Mouse (Mus musculus): ENCODE results near the gene Slc39a13. TPM values are rescaled to one million over a fixed set of nuclear protein-coding genes. Genes with fewer than 3 reads are reported as not detected.

Slc39a13 gene
- polyA plus RNA-seq, 1 experiment from 2014 or later, result 148 TPM

DNA sequence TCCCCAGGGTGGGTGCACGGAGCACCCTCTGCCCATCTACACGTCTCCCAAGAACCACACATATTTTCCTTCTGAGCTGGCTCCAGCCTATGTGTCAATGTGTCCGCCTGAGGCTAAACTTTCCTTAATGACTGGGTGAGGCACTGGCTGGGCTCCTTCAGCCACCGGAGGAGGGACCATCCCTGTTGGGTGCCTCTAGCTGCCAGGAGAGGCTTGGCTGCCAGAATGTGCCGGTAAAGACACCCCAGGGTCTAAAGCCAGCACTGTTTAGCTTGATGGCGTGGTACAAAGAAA, 1.4 kb downstream of the Slc39a13 start:
- ATAC-seq (peak; percentile 28), DNase-seq (ENCODE audit: low read depth, low spot score) (no peak)
- ChIA-PET POLR2A (interaction anchor here (0.9 to 2.0 kb wide), 3 partner anchors 9 to 203 kb away, joined by 3 to 11 read pairs (median 3); no protein-coding TSS in a partner anchor), CTCF (interaction anchor here (1.6 to 2.9 kb wide), 2 partner anchors 27 to 202 kb away, joined by 3 to 10 read pairs; no protein-coding TSS in a partner anchor)
- TF ChIP-seq CTCF (IDR thresholded peaks at IDR 0.05), result no peak
- no peaks in the 10 kb centered on the region for H3K27me3 ChIP-seq
- in situ Hi-C loops (cut with MboI; ENCODE audit: low pct_unique_long_range_greater_than_20kb), result no loop called here

DNA sequence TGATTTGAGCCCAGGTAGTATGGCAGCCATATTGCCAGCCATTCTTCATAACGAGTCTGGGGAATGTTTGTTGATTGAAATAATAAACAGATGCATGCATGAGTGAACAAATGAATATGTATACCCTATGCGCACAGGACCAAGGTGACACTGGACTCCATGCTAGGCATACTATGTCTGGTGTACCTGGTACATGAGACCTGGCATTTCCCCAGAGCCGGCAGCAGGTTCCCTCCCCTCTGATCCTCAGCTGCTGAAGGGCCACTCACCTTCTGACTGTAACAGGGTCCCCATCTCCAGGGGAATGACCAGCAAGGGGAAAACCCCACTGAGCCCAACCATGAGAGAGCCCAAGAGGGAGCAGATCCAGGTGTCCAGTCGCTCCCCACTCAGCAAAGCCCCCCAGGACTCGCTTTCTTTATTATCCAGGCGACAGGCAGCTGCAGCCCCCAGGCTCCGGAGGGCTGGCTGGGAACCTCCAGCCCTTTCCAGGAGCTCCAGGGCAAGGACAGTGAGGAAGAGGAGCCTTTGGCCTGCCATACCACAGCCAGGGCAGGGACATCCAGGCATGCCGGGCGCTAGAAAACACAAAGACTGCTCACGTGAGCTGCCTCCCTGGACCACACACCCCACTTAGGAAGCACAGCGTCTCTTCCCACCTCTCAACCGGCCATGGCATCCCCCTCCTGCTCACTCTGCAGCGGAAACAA, 1.9 kb downstream of the Slc39a13 start:
- ChIA-PET CTCF (interaction anchor here (1.6 to 2.9 kb wide), 2 partner anchors 27 to 202 kb away, joined by 3 to 10 read pairs; no protein-coding TSS in a partner anchor), POLR2A (interaction anchor here (0.6 to 2.0 kb wide), 4 partner anchors 8 to 202 kb away, joined by 3 to 11 read pairs (median 3); no protein-coding TSS in a partner anchor)
- DNase-seq (ENCODE audit: low read depth, low spot score) (no peak), ATAC-seq (no peak)
- no peaks in the 10 kb centered on the region for H3K27me3 ChIP-seq
- in situ Hi-C loops (cut with MboI; ENCODE audit: low pct_unique_long_range_greater_than_20kb), result no loop called here
- no peak for TF ChIP-seq CTCF (IDR thresholded peaks at IDR 0.05)

DNA sequence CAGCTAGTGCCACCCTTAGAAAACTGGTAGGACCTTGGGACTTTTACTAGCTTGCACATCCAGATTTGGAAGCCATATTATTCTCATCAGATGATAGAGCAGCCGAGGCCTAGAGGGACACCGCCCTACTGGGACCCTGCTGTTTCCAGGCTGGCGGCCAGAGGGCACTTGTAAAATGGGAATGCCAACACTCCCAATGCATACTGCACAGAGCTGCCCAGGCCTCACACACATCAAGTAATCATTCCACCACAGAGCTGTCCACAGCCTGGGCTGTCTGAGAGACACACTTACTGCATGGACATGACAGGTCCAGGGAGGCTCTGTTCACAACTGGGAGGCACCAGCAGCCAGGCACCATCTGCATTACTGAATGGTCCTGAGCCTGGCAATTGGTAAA, 3.8 kb downstream of the Slc39a13 start:
- TF ChIP-seq CTCF (IDR thresholded peaks at IDR 0.05), result no peak
- POLR2A ChIA-PET, result no interaction called here
- CTCF ChIA-PET, result interaction anchor here (1.0 to 1.8 kb wide), 4 partner anchors 9 to 200 kb away, joined by 3 to 5 read pairs (median 4); no protein-coding TSS in a partner anchor
- H3K27me3 ChIP-seq, result no peaks in the 10 kb centered on the region
- in situ Hi-C loops (cut with MboI; ENCODE audit: low pct_unique_long_range_greater_than_20kb), result no loop called here
- ATAC-seq (no peak), DNase-seq (ENCODE audit: low read depth, low spot score) (no peak)

DNA sequence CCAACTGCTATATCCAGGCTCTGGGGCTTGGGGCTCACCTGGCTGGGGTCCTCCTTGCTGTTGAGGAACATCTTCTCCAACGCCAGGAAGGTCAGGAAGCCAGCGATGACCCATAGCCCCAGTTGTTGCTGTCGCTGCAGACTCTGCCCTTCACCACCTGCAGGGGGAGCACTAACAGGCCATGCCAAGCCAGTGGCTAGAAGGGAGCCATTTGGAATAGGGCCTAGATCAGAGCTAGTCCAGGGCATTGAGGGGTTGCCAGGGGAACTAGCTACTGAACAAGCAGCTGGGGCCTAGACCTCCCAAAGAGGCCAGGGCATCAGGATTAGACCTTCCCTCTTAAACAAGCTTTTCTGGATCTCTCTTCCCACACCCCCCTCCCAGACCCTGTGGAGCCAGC, 4.7 kb downstream of the Slc39a13 start:
- no peak for TF ChIP-seq CTCF (IDR thresholded peaks at IDR 0.05)
- H3K27me3 ChIP-seq, result no peaks in the 10 kb centered on the region
- in situ Hi-C loops (cut with MboI; ENCODE audit: low pct_unique_long_range_greater_than_20kb), result no loop called here
- ChIA-PET POLR2A (interaction anchor here (0.6 kb wide), 1 partner anchor 38 kb away, joined by 7 read pairs; no protein-coding TSS in a partner anchor), CTCF (interaction anchor here (0.8 to 1.8 kb wide), 5 partner anchors 8 to 199 kb away, joined by 3 to 5 read pairs (median 4); partner anchors contain the start of gene Mybpc3)
- ATAC-seq, result no peak
- DNase-seq (ENCODE audit: low read depth, low spot score), result no peak

DNA sequence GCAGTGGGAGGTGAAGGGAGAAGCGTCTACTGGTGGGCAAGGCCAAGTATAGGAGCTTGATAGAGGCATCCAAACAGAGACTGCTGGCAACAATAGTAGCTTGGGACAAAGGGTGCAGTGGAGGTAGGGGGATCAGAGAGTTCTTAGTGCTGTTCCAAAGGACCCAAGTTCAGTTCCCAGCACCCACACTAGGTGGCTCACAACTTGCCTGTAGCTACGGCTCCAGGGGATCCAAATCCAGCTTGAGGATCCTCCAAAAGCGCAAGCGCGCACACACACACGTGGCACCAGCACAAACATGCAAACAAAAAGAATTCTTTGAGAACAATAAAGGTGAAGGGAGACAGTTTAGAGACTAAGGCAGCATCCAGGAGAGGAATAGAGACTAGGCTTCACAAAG, 6.0 kb downstream of the Slc39a13 start:
- ATAC-seq (no peak), DNase-seq (ENCODE audit: low read depth, low spot score) (no peak)
- no peak for TF ChIP-seq CTCF (IDR thresholded peaks at IDR 0.05)
- no peaks in the 10 kb centered on the region for H3K27me3 ChIP-seq
- POLR2A ChIA-PET, result interaction anchor here (0.9 to 1.4 kb wide), 2 partner anchors 10 to 159 kb away, joined by 3 read pairs; partner anchors contain the start of gene Psmc3
- in situ Hi-C loops (cut with MboI; ENCODE audit: low pct_unique_long_range_greater_than_20kb), result loop anchor here (5.0 kb wide), 1 partner anchor 202 kb away; no protein-coding TSS in a partner anchor
- CTCF ChIA-PET, result interaction anchor here (1.0 kb wide), 1 partner anchor 20 kb away, joined by 3 read pairs; no protein-coding TSS in a partner anchor

DNA sequence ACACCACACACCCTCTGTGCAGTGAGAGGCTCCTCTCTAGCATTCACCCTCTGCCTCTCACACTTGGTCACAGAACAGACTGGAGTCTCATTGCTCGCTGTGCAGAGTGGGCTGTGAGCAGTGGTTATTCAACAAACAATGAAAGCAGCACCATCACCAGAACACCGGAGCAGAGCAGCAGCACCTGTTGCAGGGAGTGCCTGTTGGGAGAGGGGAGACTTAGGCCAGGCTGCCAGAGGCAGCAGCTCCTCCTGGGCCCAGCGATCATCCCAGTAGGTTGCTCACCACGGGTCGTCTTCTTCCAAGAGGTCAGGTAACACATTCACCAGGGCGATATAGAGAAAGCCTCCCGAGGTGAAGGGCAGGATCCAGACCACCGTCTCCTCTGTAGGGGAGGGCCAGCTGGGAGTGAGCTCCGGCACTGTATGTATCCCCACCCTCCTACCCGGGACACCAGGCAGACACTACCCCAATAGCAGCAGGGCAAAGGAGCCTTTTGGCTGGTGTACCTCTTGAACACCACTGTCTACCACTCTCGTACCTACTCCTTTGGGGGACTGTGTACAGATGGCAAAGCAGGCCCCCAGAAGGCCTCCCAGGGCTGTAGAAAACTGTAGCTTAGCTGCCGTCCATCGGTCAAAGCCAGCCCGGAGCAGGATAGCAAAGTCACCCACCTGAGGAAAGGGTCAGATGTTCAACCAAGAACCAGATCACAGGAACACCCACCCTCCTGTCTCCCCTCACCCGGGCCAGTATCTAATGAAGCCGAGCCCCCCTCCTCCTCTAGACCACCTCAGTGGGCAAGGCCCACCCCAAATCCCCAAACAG, 7.2 kb downstream of the Slc39a13 start:
- no peak for DNase-seq (ENCODE audit: low read depth, low spot score)
- ATAC-seq, result no peak
- ChIA-PET CTCF (no interaction called here), POLR2A (interaction anchor here (0.9 to 1.6 kb wide), 2 partner anchors 8 to 158 kb away, joined by 3 to 5 read pairs; partner anchors contain the start of gene Slc39a13)
- H3K27me3 ChIP-seq, result no peaks in the 10 kb centered on the region
- in situ Hi-C loops (cut with MboI; ENCODE audit: low pct_unique_long_range_greater_than_20kb), result loop anchor here (5.0 kb wide), 1 partner anchor 201 kb away; no protein-coding TSS in a partner anchor
- TF ChIP-seq CTCF (IDR thresholded peaks at IDR 0.05), result no peak

DNA sequence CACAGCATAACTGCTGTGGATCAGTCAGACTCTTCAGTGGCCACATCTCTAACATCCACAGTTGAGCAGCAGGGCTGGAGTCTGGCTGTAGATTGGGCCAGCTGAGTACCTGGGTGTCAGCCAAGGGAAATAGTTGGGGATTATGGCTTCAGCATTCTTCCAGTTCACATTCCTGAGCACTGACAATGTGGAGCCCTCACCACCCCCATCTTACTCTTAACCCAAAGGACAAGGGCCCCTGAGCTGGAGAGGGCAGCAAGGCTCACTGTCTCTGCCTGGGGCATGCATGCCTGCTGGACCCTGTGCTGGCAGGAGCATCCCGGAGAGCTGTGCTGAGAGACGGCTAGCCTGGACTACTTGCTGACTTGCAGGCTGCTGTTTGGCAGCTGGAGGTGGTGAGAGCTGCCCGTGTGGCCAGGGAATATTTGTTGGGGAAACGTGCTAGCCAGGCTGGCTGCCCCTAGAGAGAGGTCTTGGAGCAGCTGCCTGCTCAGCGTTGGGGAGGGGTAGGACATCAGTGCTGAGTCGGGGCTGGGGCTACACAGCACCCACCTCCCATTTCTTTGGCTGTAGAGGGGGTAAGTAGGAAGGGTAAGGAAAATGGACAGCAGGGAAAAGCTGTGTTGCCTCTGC, 8.3 kb downstream of the Slc39a13 start:
- peak; percentile 95 for DNase-seq (ENCODE audit: low read depth, low spot score)
- ChIA-PET CTCF (interaction anchor here (1.0 to 1.9 kb wide), 5 partner anchors 10 to 195 kb away, joined by 3 to 10 read pairs (median 6); no protein-coding TSS in a partner anchor), POLR2A (interaction anchor here (0.6 to 1.6 kb wide), 2 partner anchors 9 to 11 kb away, joined by 3 to 5 read pairs; partner anchors contain the start of gene Slc39a13)
- peak; percentile 89 for ATAC-seq
- TF ChIP-seq CTCF (IDR thresholded peaks at IDR 0.05), result no peak
- no peaks in the 10 kb centered on the region for H3K27me3 ChIP-seq
- in situ Hi-C loops (cut with MboI; ENCODE audit: low pct_unique_long_range_greater_than_20kb), result loop anchor here (5.0 kb wide), 1 partner anchor 200 kb away; no protein-coding TSS in a partner anchor

DNA sequence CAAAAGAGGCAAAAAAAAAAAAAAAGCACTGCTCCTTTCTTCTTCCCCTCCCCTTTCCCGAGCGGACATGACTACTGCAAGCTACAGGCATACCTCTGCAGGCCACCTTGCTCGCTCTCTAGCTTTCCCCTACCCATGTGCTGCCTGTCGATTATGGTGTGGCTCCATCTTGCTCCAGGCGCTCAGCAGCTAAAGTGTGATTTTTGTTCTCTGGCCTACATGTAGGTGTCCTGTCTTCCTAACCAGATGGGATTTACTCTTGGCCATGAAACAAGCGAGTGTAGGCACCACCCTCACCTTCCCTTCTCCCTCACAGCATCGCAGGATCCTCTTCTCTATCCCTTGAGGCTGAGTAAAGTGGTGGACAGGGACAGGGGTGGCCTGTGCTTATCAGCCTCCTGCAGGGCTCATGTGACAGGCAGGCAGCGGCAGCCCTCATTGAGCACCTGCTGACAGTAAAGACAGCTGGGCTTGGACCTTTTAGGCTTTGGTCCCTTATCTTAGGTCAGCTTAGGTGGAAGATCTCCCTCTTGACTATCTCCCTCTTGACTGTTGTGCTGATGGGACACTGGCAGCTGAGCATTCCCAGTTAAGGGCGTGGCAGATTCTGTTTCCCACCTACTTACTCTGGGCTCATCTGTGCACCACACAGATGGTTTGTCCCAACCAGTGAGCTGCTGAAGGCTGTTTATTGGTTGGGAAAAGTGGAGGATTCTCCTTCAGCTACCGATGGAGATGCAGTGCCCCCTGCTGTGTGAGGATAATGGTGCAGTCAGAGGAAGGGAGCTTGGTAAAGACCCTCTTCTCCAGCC, 9.5 kb downstream of the Slc39a13 start:
- POLR2A ChIA-PET, result interaction anchor here (0.7 to 1.7 kb wide), 7 partner anchors 9 to 287 kb away, joined by 3 to 11 read pairs (median 4); partner anchors contain the start of gene Slc39a13

GRCm38 (mm10) chr2:91059376-91059775, 10.8 kb downstream of the Slc39a13 start:
- H3K27me3 ChIP-seq, result no peaks in the 10 kb centered on the region
- in situ Hi-C loops (cut with MboI; ENCODE audit: low pct_unique_long_range_greater_than_20kb), result no loop called here
- no peak for DNase-seq (ENCODE audit: low read depth, low spot score)
- POLR2A ChIA-PET, result interaction anchor here (1.2 to 1.7 kb wide), 2 partner anchors 10 to 16 kb away, joined by 4 to 11 read pairs; partner anchors contain the start of gene Slc39a13
- CTCF ChIA-PET, result no interaction called here
- no peak for TF ChIP-seq CTCF (IDR thresholded peaks at IDR 0.05)
- ATAC-seq, result no peak

More for the DNA sequence above, 9.5 kb downstream of the Slc39a13 start:
- H3K27me3 ChIP-seq, result no peaks in the 10 kb centered on the region
- no peak for TF ChIP-seq CTCF (IDR thresholded peaks at IDR 0.05)
- ATAC-seq, result no peak
- in situ Hi-C loops (cut with MboI; ENCODE audit: low pct_unique_long_range_greater_than_20kb), result loop anchor here (5.0 kb wide), 1 partner anchor 198 kb away; no protein-coding TSS in a partner anchor
- CTCF ChIA-PET, result interaction anchor here (0.7 to 1.9 kb wide), 7 partner anchors 8 to 194 kb away, joined by 3 to 10 read pairs (median 5); no protein-coding TSS in a partner anchor
- no peak for DNase-seq (ENCODE audit: low read depth, low spot score)

All from Patski (cell line).